ENCODE assay signal across 20 mouse cellular contexts in the genomic region with DNA sequence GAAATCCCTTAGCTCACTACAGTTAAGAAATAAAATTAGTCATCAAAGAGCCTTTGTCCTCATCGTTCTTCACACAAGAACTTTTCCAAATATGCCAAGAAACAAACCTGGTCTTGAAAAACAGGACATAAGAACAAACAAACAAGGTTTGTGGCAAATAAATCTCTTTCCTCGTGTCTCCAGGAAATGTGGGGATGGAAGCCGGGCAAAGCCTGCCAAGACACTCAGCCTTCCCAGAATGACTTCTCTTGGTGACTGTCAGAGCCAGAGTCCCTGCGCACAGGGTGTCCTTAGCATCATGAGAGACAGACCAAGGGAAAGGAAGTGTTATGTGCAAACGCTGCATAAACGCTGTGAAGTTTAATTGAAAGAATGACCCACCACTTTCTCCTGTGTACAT.
A peak's percentile ranks its signal among the peaks of the same experiment; 100 is the strongest.
DNase-seq lines count a peak whose midpoint lies in the region; ATAC-seq and TF ChIP-seq lines count a peak whose summit lies in the region.
"Had no signal": no experiment of that assay in that cellular context is flagged by ENCODE, and none has a peak within 500 bp of the region (broad histone marks: within the 10 kb centered on the region; RNA-seq: fewer than 3 reads in every experiment).

No protein-coding gene starts in this region.

- no peaks in the 10 kb centered on the region for H3K27me3 ChIP-seq in lung, postnatal 0 days (replicated peaks; ENCODE audit: insufficient read depth, low read length)
- H3K27me3 ChIP-seq in hindbrain, embryonic 11.5 days (ENCODE audit: control insufficient read depth, insufficient read depth, low read length), result no peaks in the 10 kb centered on the region
- H3K27me3 ChIP-seq: liver, embryonic 15.5 days had no signal

- intact Hi-C loops in left cerebral cortex, postnatal 25 days (cut with DNase I), result no loop called here

- DNase-seq in adrenal gland, adult 2 months, result peak; percentile 32
- no peak for DNase-seq in adrenal gland, postnatal 4 days (ENCODE audit: low spot score in 2 of 2)
- peak; percentile 45 for DNase-seq in lung, postnatal 0 days (ENCODE audit: low spot score)
- no peak for DNase-seq in lung, postnatal 14 days
- peak; percentile 69 for DNase-seq in kidney, postnatal 14 days
- DNase-seq in hindbrain, embryonic 11.5 days (ENCODE audit: low spot score), result no peak
- DNase-seq in ovary, adult 18-20 months (ENCODE audit: low spot score), result no peak
- no peak for DNase-seq in left cerebral cortex, postnatal 25 days (ENCODE audit: low spot score in 2 of 2)
- DNase-seq: cerebellum, adult 18-20 months; gastrocnemius, postnatal 25 days; left cerebral cortex, postnatal 4 days had no signal

- no peak overlapping the region for H3K27ac ChIP-seq in lung, postnatal 0 days (ENCODE audit: low read length)
- no peak overlapping the region for H3K27ac ChIP-seq in hindbrain, embryonic 11.5 days (ENCODE audit: low read depth, low read length)
- H3K27ac ChIP-seq: embryonic facial prominence, embryonic 10.5 days; forebrain, embryonic 12.5 days; heart, embryonic 15.5 days; hindbrain, postnatal 0 days; liver, embryonic 15.5 days; macrophage; midbrain, embryonic 12.5 days; stomach, postnatal 0 days had no signal

- peak; percentile 50; the same call in 1 of the 2 replicates for TF ChIP-seq EP300 in lung, postnatal 0 days (IDR thresholded peaks at IDR 0.05)

- no peak overlapping the region for H3K4me3 ChIP-seq in lung, postnatal 0 days (ENCODE audit: low read depth, low read length)
- no peak overlapping the region for H3K4me3 ChIP-seq in hindbrain, embryonic 11.5 days (ENCODE audit: low read depth, low read length)
- H3K4me3 ChIP-seq: embryonic facial prominence, embryonic 10.5 days; forebrain, embryonic 12.5 days; heart, embryonic 15.5 days; liver, embryonic 15.5 days; midbrain, embryonic 12.5 days had no signal

- H3K36me3 ChIP-seq in lung, postnatal 0 days (ENCODE audit: insufficient read depth, low read length), result no peaks in the 10 kb centered on the region
- H3K36me3 ChIP-seq in hindbrain, embryonic 11.5 days (ENCODE audit: control insufficient read depth, insufficient read depth, low read length), result no peaks in the 10 kb centered on the region
- H3K36me3 ChIP-seq: embryonic facial prominence, embryonic 10.5 days; forebrain, embryonic 12.5 days; heart, embryonic 15.5 days; liver, embryonic 15.5 days; midbrain, embryonic 12.5 days had no signal

- TF ChIP-seq CTCF in lung, postnatal 0 days (IDR thresholded peaks at IDR 0.05), result no peak

- no peak overlapping the region for H3K9ac ChIP-seq in lung, postnatal 0 days (replicated peaks; ENCODE audit: low read depth)
- no peak overlapping the region for H3K9ac ChIP-seq in hindbrain, embryonic 11.5 days (ENCODE audit: low read depth, low read length)
- H3K9ac ChIP-seq: forebrain, embryonic 12.5 days; heart, embryonic 15.5 days; liver, embryonic 15.5 days; midbrain, embryonic 12.5 days had no signal

- no peaks in the 10 kb centered on the region for H3K9me3 ChIP-seq in lung, postnatal 0 days (ENCODE audit: low read length)
- no peaks in the 10 kb centered on the region for H3K9me3 ChIP-seq in hindbrain, embryonic 11.5 days (ENCODE audit: control insufficient read depth, low read length)
- H3K9me3 ChIP-seq: embryonic facial prominence, embryonic 10.5 days; forebrain, embryonic 12.5 days; heart, embryonic 15.5 days; liver, embryonic 15.5 days had no signal

- no peak overlapping the region for H3K4me2 ChIP-seq in lung, postnatal 0 days (replicated peaks; ENCODE audit: low read depth, low read length)
- no peak overlapping the region for H3K4me2 ChIP-seq in hindbrain, embryonic 11.5 days (replicated peaks; ENCODE audit: low read depth, low read length)
- H3K4me2 ChIP-seq: forebrain, embryonic 12.5 days; heart, embryonic 15.5 days; liver, embryonic 15.5 days; midbrain, embryonic 12.5 days had no signal

- 17% methylated on average over 6 of the region's 6 CpGs for WGBS in lung, postnatal 0 days
- 42% methylated on average over 6 of the region's 6 CpGs for WGBS in hindbrain, embryonic 11.5 days

- peak; percentile 43; the same call in 1 of the 2 replicates for ATAC-seq in lung, postnatal 0 days
- ATAC-seq in hindbrain, embryonic 11.5 days (ENCODE audit: low FRiP score), result no peak
- ATAC-seq: hindbrain, postnatal 0 days; intestine, postnatal 0 days had no signal

- H3K4me1 ChIP-seq in lung, postnatal 0 days (ENCODE audit: insufficient read depth, low read depth, low read length), result peaks cover 11% of the 10 kb centered on the region; the same call in 1 of the 2 replicates
- 0 out of 2 replicates have a peak, but pooled peaks cover 4% of the 10 kb centered on the region for H3K4me1 ChIP-seq in hindbrain, embryonic 11.5 days (replicated peaks; ENCODE audit: control insufficient read depth, insufficient read depth, low read length)
- H3K4me1 ChIP-seq: liver, embryonic 15.5 days had no signal

Comparison
In these comparisons a context has a peak if more than half of its experiments do, and no peak if none do; other contexts are left out.
1. DNase-seq: peak in adrenal gland, adult 2 months (single experiment), lung, postnatal 0 days (single experiment) and kidney, postnatal 14 days (single experiment); none in adrenal gland, postnatal 4 days (0 of 2), lung, postnatal 14 days (single experiment), hindbrain, embryonic 11.5 days (single experiment), ovary, adult 18-20 months (single experiment) and left cerebral cortex, postnatal 25 days (0 of 2).